Mouse (Mus musculus): ENCODE data around the gene Gpr31b. TPM values are rescaled to one million over a fixed set of nuclear protein-coding genes. Genes with fewer than 3 reads are reported as not detected.
"Not testable (repeated sequence)": the region's sequence is repeated elsewhere in the genome, so short reads cannot be mapped to it uniquely, and the experiment has no call there.

Gpr31b gene
- polyA plus RNA-seq (2012; rRNA removed) = 0.16 and 0.36 TPM in 2 replicates

DNA sequence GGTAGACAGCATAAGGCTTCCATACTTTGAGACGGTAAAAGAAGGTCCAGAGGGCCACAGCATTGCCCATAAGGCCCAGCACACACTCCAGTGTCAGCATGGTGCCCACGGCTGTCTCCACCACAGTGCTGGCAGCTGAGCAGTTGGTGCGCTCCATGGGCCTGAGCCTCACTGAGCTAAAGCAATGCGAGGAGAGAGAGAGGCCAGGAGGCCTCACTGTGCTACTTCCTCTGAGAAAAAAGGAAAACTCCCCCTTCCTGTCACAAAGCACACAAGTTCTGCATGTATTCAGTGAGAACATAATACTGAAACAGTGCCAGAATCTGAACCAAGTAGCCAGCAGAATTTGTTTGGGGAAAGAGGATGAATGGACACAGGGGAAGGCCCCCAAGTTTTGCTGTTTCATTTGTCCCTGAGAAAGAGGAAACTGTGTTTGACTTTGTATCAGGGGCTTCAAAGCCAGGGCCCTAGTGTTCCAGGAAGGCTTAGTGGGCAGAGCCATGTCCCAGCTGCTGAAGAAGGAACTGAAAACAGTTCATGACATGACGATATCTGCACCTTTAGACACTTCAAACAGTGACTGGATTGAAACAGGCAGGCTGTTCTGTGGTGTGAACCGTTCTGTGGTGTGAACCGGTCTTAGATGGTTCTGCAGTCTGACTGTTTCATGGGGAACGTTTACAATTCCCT is at the start of gene Gpr31b:
Gene Gpr31b (minus strand): TSS at position 173 of the 690 bp plus-strand sequence.
- not testable (repeated sequence) for H3K27ac ChIP-seq (ENCODE audit: control insufficient read depth, insufficient read depth, low read length); H3K4me1 ChIP-seq (replicated peaks; ENCODE audit: control insufficient read depth, insufficient read depth, low read length); DNase-seq; H3K36me3 ChIP-seq (ENCODE audit: control insufficient read depth, insufficient read depth, low read length); H3K4me3 ChIP-seq (ENCODE audit: control insufficient read depth, insufficient read depth, low read length); H3K27me3 ChIP-seq (ENCODE audit: control insufficient read depth, insufficient read depth, low read length)
- WGBS = 71% methylated on average over 3 of the region's 8 CpGs

- not testable (repeated sequence) for H3K4me3 ChIP-seq (ENCODE audit: control insufficient read depth, insufficient read depth, low read length); DNase-seq; H3K36me3 ChIP-seq (ENCODE audit: control insufficient read depth, insufficient read depth, low read length); H3K27ac ChIP-seq (ENCODE audit: control insufficient read depth, insufficient read depth, low read length); H3K4me1 ChIP-seq (replicated peaks; ENCODE audit: control insufficient read depth, insufficient read depth, low read length); H3K27me3 ChIP-seq (ENCODE audit: control insufficient read depth, insufficient read depth, low read length)
- 90% methylated on average over 3 of the region's 4 CpGs for WGBS
Observed at GRCm38 (mm10) chr17:13092960-13093359, 40.9 kb upstream of the Gpr31b start.

DNA sequence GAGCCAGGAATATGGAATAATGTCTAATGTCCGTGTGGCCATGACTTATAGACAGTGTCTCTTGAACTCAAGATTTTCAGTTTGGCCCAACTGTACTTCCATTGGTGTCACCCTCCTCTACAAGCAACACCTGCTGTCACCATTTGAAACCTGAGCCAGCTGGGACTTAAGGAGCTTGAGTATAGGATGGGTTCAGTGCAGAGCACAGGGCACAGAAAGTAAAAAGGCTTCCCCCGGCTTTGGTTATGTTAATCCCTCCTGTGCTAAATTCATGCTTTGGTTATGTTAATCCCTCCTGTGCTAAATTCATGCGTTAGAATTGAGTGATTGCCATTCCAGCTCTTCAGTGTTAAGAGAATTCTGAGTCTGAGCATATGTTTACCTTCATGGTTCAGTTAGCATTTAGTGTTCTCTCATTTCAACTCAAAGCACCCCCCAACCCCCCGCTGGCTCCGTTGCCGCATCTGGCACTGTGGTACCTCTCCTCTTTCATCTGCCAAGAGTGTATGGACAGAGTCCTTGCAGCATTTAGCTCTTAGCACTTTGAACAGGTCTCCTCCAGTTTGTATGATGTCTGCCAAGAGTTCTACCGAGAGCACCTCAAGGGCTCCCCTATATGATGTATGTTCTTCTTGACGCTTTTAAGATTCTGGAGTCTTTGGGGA is 40.1 kb upstream of the Gpr31b start:
- WGBS = 78% methylated on average over 8 of the region's 8 CpGs
- H3K4me1 ChIP-seq (replicated peaks; ENCODE audit: control insufficient read depth, insufficient read depth, low read length); DNase-seq: not testable (repeated sequence)

GRCm38 (mm10) chr17:13091510-13091909 is 39.4 kb upstream of the Gpr31b start:
- DNase-seq; H3K36me3 ChIP-seq (ENCODE audit: control insufficient read depth, insufficient read depth, low read length); H3K4me3 ChIP-seq (ENCODE audit: control insufficient read depth, insufficient read depth, low read length); H3K27me3 ChIP-seq (ENCODE audit: control insufficient read depth, insufficient read depth, low read length); H3K4me1 ChIP-seq (replicated peaks; ENCODE audit: control insufficient read depth, insufficient read depth, low read length); H3K27ac ChIP-seq (ENCODE audit: control insufficient read depth, insufficient read depth, low read length): not testable (repeated sequence)
- WGBS = 83% methylated on average over 1 of the region's 1 CpGs

More for the DNA sequence above, 40.1 kb upstream of the Gpr31b start:
- H3K4me3 ChIP-seq (ENCODE audit: control insufficient read depth, insufficient read depth, low read length); H3K27me3 ChIP-seq (ENCODE audit: control insufficient read depth, insufficient read depth, low read length); H3K36me3 ChIP-seq (ENCODE audit: control insufficient read depth, insufficient read depth, low read length); H3K27ac ChIP-seq (ENCODE audit: control insufficient read depth, insufficient read depth, low read length): not testable (repeated sequence)

- not testable (repeated sequence) for H3K4me3 ChIP-seq (ENCODE audit: control insufficient read depth, insufficient read depth, low read length); H3K36me3 ChIP-seq (ENCODE audit: control insufficient read depth, insufficient read depth, low read length); H3K27me3 ChIP-seq (ENCODE audit: control insufficient read depth, insufficient read depth, low read length); H3K4me1 ChIP-seq (replicated peaks; ENCODE audit: control insufficient read depth, insufficient read depth, low read length); DNase-seq; H3K27ac ChIP-seq (ENCODE audit: control insufficient read depth, insufficient read depth, low read length)
- 6% methylated on average over 5 of the region's 5 CpGs for WGBS
Observed at GRCm38 (mm10) chr17:13069227-13069626, 17.1 kb upstream of the Gpr31b start.

DNA sequence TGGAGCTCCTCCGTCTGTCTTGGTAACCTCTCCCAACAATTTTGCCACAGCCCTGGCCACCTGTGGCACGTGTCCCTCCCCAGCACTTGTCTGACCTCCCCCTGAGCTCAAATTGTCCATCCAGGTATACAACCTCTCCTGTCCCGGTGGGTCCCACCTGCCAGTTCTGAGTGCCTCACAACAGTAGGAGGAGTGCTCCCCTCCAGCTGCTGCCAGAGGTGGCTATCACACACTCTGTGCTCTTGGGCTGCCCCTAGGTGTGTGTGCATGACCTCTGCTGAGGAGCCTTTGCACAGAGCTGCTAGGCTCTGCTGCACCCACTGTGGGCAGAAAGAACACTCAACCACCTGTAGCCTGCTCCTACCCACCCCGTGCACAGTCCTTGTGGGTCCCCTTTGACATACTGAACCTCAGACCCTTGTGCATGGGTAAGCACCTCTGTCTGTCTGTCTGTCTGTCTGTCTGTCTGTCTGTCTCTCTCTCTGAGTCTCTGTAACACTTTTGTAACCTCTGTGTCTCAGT is 15.8 kb upstream of the Gpr31b start:
- DNase-seq; H3K4me1 ChIP-seq (replicated peaks; ENCODE audit: control insufficient read depth, insufficient read depth, low read length): not testable (repeated sequence)
- WGBS = 97% methylated on average over 2 of the region's 4 CpGs

DNA sequence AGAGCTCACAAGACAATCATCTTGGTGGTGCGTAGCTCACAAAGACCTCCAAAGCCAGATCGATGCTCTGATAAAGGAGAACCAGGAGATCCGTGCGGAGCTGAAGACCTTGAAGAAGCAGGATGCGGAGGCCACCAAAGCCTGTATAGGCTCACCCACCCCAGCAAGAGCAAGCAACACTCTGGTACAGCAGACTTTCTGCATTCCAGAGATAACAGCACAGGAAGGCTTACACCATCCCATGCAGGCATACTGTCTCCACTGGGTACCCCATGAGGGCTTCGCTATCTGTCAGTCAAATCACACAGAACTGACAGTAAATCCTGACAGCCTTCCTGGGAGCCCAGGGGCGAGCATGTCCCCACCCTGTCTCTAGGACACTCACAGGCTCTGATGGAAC is 10.8 kb upstream of the Gpr31b start:
- H3K4me3 ChIP-seq (ENCODE audit: control insufficient read depth, insufficient read depth, low read length); DNase-seq; H3K4me1 ChIP-seq (replicated peaks; ENCODE audit: control insufficient read depth, insufficient read depth, low read length); H3K27me3 ChIP-seq (ENCODE audit: control insufficient read depth, insufficient read depth, low read length); H3K27ac ChIP-seq (ENCODE audit: control insufficient read depth, insufficient read depth, low read length); H3K36me3 ChIP-seq (ENCODE audit: control insufficient read depth, insufficient read depth, low read length): not testable (repeated sequence)
- 96% methylated on average over 6 of the region's 7 CpGs for WGBS

More for the DNA sequence above, 15.8 kb upstream of the Gpr31b start:
- not testable (repeated sequence) for H3K27me3 ChIP-seq (ENCODE audit: control insufficient read depth, insufficient read depth, low read length); H3K27ac ChIP-seq (ENCODE audit: control insufficient read depth, insufficient read depth, low read length); H3K36me3 ChIP-seq (ENCODE audit: control insufficient read depth, insufficient read depth, low read length); H3K4me3 ChIP-seq (ENCODE audit: control insufficient read depth, insufficient read depth, low read length)

GRCm38 (mm10) chr17:13060804-13061203 is 8.7 kb upstream of the Gpr31b start, which contains the start of gene Tcp10b:
Gene Tcp10b, plus strand, starts transcription at chr17:13061104.
- not testable (repeated sequence) for H3K27ac ChIP-seq (ENCODE audit: control insufficient read depth, insufficient read depth, low read length); H3K4me1 ChIP-seq (replicated peaks; ENCODE audit: control insufficient read depth, insufficient read depth, low read length); H3K4me3 ChIP-seq (ENCODE audit: control insufficient read depth, insufficient read depth, low read length); DNase-seq; H3K36me3 ChIP-seq (ENCODE audit: control insufficient read depth, insufficient read depth, low read length); H3K27me3 ChIP-seq (ENCODE audit: control insufficient read depth, insufficient read depth, low read length)
- 89% methylated on average over 4 of the region's 4 CpGs for WGBS

DNA sequence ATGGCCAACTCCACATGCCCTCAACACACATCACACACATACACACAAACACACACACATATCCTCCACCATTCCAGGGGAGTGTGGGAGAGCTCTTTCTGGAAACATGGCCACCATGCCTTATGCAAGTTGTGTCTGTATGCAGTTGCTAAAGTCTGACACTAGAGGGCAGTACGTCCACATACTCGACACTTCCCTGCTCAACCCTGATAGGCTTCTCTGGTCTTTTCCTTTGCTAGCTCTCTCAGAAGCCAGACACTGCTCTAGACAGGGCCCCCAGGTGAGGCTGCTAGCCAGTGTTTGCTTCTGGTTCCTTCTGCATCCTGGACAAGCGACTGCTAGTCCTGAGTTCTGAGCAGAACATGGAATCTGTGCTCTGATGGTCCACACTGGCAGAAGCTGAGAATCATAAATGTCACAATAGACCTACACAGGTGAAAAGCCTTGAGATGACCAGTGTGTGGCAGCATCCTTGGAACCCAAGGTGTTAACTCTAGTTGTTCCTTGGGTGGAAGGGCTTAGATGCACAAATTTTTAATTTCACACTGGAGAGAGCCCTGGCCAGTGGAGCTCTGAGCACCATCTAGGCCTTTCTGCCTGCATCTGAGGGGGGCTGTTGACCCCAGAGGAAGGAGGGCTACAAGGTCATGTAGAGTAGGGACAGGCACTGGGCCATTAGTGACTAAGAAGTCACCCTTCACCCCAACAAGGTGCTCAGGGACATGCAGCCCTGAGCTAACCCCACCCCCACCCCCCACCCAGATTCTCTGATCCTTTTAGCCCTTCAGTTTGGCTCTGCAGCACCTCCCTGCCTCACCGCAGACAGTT is 8.0 kb downstream of the Gpr31b start:
- H3K36me3 ChIP-seq (ENCODE audit: control insufficient read depth, insufficient read depth, low read length); H3K27ac ChIP-seq (ENCODE audit: control insufficient read depth, insufficient read depth, low read length); H3K27me3 ChIP-seq (ENCODE audit: control insufficient read depth, insufficient read depth, low read length); H3K4me1 ChIP-seq (replicated peaks; ENCODE audit: control insufficient read depth, insufficient read depth, low read length); H3K4me3 ChIP-seq (ENCODE audit: control insufficient read depth, insufficient read depth, low read length): not testable (repeated sequence)
- WGBS = 29% methylated on average over 4 of the region's 4 CpGs
- peak; percentile 35 for DNase-seq

- not testable (repeated sequence) for H3K27ac ChIP-seq (ENCODE audit: control insufficient read depth, insufficient read depth, low read length); DNase-seq; H3K36me3 ChIP-seq (ENCODE audit: control insufficient read depth, insufficient read depth, low read length); H3K4me1 ChIP-seq (replicated peaks; ENCODE audit: control insufficient read depth, insufficient read depth, low read length); H3K27me3 ChIP-seq (ENCODE audit: control insufficient read depth, insufficient read depth, low read length); H3K4me3 ChIP-seq (ENCODE audit: control insufficient read depth, insufficient read depth, low read length)
- WGBS = 97% methylated on average over 4 of the region's 12 CpGs
Observed at GRCm38 (mm10) chr17:13036627-13037192, 15.4 kb downstream of the Gpr31b start.
